Mouse (Mus musculus) intestine, postnatal 0 days (tissue): ENCODE data around the gene Pprc1. TPM values are rescaled to one million over a fixed set of nuclear protein-coding genes. Genes with fewer than 3 reads are reported as not detected.

ENCODE experiments used
- ATAC-seq: fragments of 200-750 bp; cut with Nextera tagmentation; 2 replicates; pipeline ENCODE4 v1.8.0; 2017; ENCODE audit warnings: mild to moderate bottlenecking, moderate TSS enrichment, moderate library complexity
- H3K27ac ChIP-seq: fragments of 300-500 bp; sonication (generic); 2 replicates; pipeline ENCODE4 v1.5.1; 2014; ENCODE audit warnings: mild to moderate bottlenecking, low read depth, low read length, moderate library complexity
- H3K27me3 ChIP-seq: fragments of 300-500 bp; sonication (generic); replicated peaks from 2 replicates; pipeline ENCODE4 v1.6.1; 2014; ENCODE audit warnings: low read length, mixed read lengths; ENCODE audit not compliant: control insufficient read depth, insufficient read depth
- H3K36me3 ChIP-seq: fragments of 300-500 bp; sonication (generic); 2 replicates; pipeline ENCODE4 v1.6.1; 2014; ENCODE audit warnings: mild to moderate bottlenecking, moderate library complexity; ENCODE audit not compliant: control insufficient read depth, insufficient read depth
- H3K4me1 ChIP-seq: fragments of 300-500 bp; sonication (generic); replicated peaks from 2 replicates; pipeline ENCODE4 v1.6.1; 2014; ENCODE audit warnings: antibody characterized with exemption, low read length, mixed read lengths; ENCODE audit not compliant: control insufficient read depth, insufficient read depth
- H3K4me2 ChIP-seq: fragments of 300-500 bp; sonication (generic); replicated peaks from 2 replicates; pipeline ENCODE4 v1.6.1; 2014; ENCODE audit warnings: low read depth, mild to moderate bottlenecking, moderate library complexity
- H3K4me3 ChIP-seq: fragments of 300-500 bp; sonication (generic); 2 replicates; pipeline ENCODE4 v1.5.1; 2014; ENCODE audit warnings: low read depth, low read length
- H3K9ac ChIP-seq: fragments of 300-500 bp; sonication (generic); 2 replicates; pipeline ENCODE4 v1.6.1; 2014; ENCODE audit warnings: mild to moderate bottlenecking, low read depth, low read length
- H3K9me3 ChIP-seq: fragments of 300-500 bp; sonication (generic); 2 replicates; pipeline ENCODE4 v1.6.1; 2016; ENCODE audit warnings: mixed run types; ENCODE audit not compliant: control insufficient read depth
- CTCF ChIP-seq: sonication (generic); IDR thresholded peaks from 2 replicates; pipeline ENCODE4 v1.5.1; 2016; ENCODE audit warnings: low read depth, mild to moderate bottlenecking, control low read depth, antibody characterized with exemption, moderate library complexity
- WGBS: fragments of 180-500 bp; shearing (Covaris S2); extraction: QIAGEN DNeasy Blood & Tissue Kit; methylation state at CpG from one replicate; pipeline ENCODE4 v1.1.7; 2014; 5-methylcytosine and 5-hydroxymethylcytosine counted together
- polyA plus RNA-seq: library from polyadenylated mRNA; unstranded; fragments of >200 nt; fragmentation: Nextera tagmentation; extraction: Ambion mirVana; gene quantifications from 2 replicates; pipeline ENCODE4 v1.2.1, GENCODE M21; 2015

The Pprc1 gene
- polyA plus RNA-seq, 1 experiment from 2014 or later: 8.3 TPM

DNA sequence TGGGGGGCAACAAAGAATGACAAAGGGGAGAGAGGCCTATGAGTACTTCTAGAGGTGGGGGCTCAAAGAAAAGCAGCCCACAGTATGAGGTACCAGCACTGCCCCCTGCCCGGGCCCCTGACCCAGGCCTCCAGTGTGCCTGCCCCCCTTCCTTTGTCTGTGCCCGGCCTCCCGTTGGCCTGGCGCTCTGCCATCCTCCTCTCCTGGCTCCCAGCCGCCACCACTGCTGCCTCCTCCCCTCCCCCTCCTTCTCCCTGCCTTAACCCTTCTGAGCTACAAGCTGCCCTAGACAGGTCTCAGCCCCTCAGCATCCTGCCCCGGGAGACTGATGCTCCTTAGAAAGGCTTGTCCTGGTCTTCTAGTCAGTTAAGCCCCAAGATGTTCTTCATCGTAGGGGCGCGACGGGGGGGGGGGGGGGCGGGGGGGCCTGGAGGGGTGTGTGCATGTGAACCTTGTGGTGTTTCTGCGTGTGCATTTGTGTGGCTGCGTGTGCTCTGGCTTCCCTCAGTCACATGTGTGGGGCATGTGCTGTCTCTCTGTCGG is 2.7 kb upstream of the Pprc1 start:
- 6% methylated on average over 13 of the region's 14 CpGs for WGBS
- Histone ChIP-seq H3K9me3 (no peaks in the 10 kb centered on the region), H3K36me3 (no peaks in the 10 kb centered on the region), H3K9ac (peak overlapping the region; percentile 22; the same call in 1 of the 2 replicates), H3K27me3 (no peaks in the 10 kb centered on the region), H3K4me3 (peak overlapping the region; percentile 12; the same call in 1 of the 2 replicates), H3K4me2 (peak overlapping the region; percentile 96), H3K4me1 (peaks cover 20% of the 10 kb centered on the region), H3K27ac (peak overlapping the region; percentile 54; the same call in 1 of the 2 replicates)
- ATAC-seq: no peak
- TF ChIP-seq CTCF: no peak

DNA sequence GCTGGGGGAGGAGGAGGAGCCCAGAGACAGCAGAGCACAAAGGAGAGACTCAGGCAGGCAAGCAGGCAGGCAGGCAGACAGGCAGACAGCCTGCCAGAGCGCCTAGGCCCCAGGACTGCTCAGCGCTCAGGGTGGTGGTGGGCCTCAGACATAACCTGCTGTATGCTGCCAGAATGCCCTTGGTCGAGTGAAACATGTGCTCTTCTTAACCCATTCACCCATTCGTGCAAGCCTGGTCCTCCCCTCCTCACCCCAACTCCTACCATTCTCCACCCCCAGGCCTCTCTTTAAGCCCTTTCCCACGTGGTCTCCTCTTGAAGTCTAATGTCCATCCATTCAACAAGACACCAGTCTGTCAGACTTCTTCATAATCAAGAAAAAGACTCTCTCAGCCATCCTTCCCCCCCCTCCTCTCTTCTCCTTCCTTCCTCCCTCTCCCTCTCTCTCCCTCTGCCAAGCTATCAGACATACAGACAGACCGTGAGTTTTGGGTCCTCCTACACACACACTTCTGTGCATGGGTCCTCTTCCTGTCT is 2.1 kb upstream of the Pprc1 start:
- H3K4me1 ChIP-seq: peaks cover 19% of the 10 kb centered on the region
- H3K36me3 ChIP-seq: no peaks in the 10 kb centered on the region
- no peak for ATAC-seq
- H3K27ac ChIP-seq: peak overlapping the region; percentile 54; the same call in 1 of the 2 replicates
- peak overlapping the region; percentile 22; the same call in 1 of the 2 replicates for H3K9ac ChIP-seq
- H3K9me3 ChIP-seq: no peaks in the 10 kb centered on the region
- 30% methylated on average over 6 of the region's 6 CpGs for WGBS
- no peaks in the 10 kb centered on the region for H3K27me3 ChIP-seq
- TF ChIP-seq CTCF: no peak
- H3K4me2 ChIP-seq: peak overlapping the region; percentile 96
- 0 out of 2 replicates have a peak overlapping the region, but pooled peaks have one; percentile 12 for H3K4me3 ChIP-seq

DNA sequence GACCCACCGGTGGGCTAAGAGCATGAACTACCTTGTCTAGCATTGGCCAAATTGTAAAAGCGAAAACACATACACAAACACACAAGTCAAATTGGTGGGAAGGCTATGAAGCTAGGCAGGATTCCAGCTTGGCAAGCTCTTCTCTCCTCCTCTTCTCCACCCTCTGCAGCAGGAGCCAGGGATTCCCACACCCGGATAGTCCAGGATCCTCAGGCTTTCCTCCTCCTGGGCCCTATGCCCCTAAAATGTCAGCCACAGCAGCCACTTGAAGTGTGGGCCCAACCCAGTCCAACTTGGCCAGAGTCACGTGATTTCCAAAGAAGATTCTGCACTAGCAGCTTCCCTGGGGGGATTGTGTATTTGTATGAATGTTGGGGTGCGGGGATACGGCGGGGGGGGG is 1.3 kb upstream of the Pprc1 start:
- peak overlapping the region; percentile 96 for H3K4me2 ChIP-seq
- 42% methylated on average over 7 of the region's 7 CpGs for WGBS
- H3K27me3 ChIP-seq: no peaks in the 10 kb centered on the region
- no peaks in the 10 kb centered on the region for H3K36me3 ChIP-seq
- peaks cover 11% of the 10 kb centered on the region; the same call in 1 of the 2 replicates for H3K4me1 ChIP-seq
- H3K4me3 ChIP-seq: no peak overlapping the region
- peak overlapping the region; percentile 35 for H3K27ac ChIP-seq
- no peak for ATAC-seq
- H3K9ac ChIP-seq: peak overlapping the region; percentile 34
- TF ChIP-seq CTCF: no peak
- H3K9me3 ChIP-seq: no peaks in the 10 kb centered on the region

DNA sequence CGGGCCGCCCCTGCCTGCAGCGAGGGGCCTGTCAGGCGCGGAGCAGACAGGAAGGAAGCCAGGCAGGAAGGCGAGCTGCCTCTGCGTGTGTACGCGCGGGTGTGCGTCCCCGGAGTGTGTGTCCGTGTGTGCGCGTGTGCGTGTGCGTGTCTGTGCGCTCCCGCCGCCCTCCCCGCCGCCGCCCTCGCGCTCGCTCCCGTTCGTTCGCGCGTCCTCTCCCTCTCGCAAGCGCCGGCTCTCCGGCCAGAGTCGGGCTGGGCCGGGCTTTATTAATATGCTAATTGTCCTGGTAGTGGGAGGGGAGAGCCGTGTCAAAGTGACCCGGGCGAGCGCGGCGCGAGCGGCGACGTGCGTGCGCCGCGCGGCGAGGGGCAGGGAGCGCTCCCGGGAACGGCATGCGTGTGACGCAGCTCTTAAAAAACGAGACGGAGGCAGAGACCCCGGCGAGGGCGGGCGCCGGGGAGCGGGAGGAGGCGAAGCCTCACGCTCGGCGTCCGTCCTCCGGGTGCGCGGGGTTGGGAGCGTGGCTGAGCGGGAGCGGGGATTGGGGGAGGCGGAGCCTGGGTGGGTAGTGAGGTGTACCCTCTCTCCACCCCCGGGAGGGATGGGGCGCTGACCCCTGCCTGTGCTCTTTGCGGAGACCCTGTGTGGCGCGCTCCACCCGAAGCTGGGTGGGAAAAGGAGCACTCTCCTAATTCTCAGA is 458 bp downstream of the Pprc1 start, which contains the start of gene Ldb1:
TSS of gene Ldb1 (minus strand) at position 222 of the 703 bp plus-strand sequence.
- Histone ChIP-seq H3K9ac (peak within 1 kb of the TSS; percentile 93), H3K27me3 (no peaks in the 10 kb centered on the region), H3K9me3 (no peaks in the 10 kb centered on the region), H3K27ac (peak within 1 kb of the TSS; percentile 96), H3K4me1 (peaks cover 6% of the 10 kb centered on the region; the same call in 1 of the 2 replicates), H3K4me3 (peak within 1 kb of the TSS; percentile 87), H3K36me3 (no peaks in the 10 kb centered on the region), H3K4me2 (peak within 1 kb of the TSS; percentile 96)
- under 1% methylated on average over 71 of the region's 84 CpGs for WGBS
- ATAC-seq: peak; percentile 70
- TF ChIP-seq CTCF: no peak

DNA sequence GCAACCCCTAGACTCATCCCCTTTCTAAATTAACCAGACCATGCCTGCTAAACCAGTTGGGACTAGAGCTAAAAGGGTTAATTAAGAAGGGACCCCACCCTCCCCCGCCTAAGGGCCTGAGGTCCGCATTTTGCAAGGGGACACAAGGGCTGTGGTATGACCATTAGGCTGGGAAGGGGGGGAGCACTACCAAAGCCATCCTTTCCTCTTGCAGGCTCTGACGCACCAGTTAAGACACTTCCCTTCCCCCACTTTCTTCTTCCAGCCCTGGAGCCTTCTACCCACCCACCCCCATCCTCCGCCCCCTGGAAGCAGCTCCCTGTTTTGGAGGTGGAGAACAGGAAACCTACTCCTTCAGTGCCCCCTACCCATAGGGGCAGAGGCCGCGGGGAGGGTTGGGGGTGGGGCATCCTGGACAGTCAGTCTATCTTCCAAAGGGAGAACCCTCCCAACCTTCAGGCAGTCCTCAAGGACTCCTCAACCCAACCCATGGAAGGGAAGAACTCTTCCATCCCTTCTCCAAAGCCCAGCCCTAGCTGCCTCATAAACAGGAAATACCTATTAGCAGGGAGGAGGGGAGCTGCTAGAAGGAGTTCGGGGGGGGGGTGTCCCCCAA is 1.1 kb downstream of the Pprc1 start:
- Histone ChIP-seq H3K4me1 (peaks cover 2% of the 10 kb centered on the region; the same call in 1 of the 2 replicates), H3K27ac (peak overlapping the region; percentile 96), H3K36me3 (no peaks in the 10 kb centered on the region), H3K9me3 (no peaks in the 10 kb centered on the region), H3K9ac (peak overlapping the region; percentile 93; the same call in 1 of the 2 replicates), H3K4me3 (peak overlapping the region; percentile 87), H3K4me2 (peak overlapping the region; percentile 96), H3K27me3 (no peaks in the 10 kb centered on the region)
- ATAC-seq: peak; percentile 36
- 0 out of 2 replicates have a peak, but pooled peaks have one; percentile 3 for TF ChIP-seq CTCF
- WGBS: 3% methylated on average over 7 of the region's 7 CpGs

DNA sequence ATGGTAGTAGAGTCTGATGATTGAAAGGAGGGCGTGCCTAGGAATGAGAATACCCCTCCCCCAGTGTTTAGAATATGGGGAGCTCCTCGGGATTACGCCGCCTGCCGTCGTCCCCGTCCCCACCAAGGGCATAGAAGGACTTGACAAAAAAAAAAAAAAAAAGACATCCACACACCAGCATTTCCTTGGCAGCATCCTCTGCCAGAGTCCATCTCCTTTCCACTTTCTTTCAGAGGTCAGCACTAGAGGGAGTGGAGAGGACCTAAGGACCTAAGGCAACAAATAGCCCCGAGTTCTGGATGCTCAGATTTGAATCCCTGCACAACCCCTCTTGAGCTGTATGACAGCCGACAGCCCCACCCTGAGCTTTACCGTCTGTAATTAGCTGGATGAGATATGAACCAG is 1.9 kb downstream of the Pprc1 start:
- Histone ChIP-seq H3K27me3 (no peaks in the 10 kb centered on the region), H3K9me3 (no peaks in the 10 kb centered on the region), H3K27ac (peak overlapping the region; percentile 96), H3K4me2 (peak overlapping the region; percentile 96), H3K36me3 (no peaks in the 10 kb centered on the region), H3K4me3 (0 out of 2 replicates have a peak overlapping the region, but pooled peaks have one; percentile 87), H3K4me1 (peaks cover 2% of the 10 kb centered on the region; the same call in 1 of the 2 replicates), H3K9ac (no peak overlapping the region)
- WGBS: 10% methylated on average over 10 of the region's 10 CpGs
- TF ChIP-seq CTCF: peak; percentile 50
- no peak for ATAC-seq
